Mouse (Mus musculus) kidney, adult 18-20 months (tissue): ENCODE measurements around the gene Hspa1l.
"Not testable (repeated sequence)": the region's sequence is repeated elsewhere in the genome, so short reads cannot be mapped to it uniquely, and the experiment has no call there.

Source experiments
- DNase-seq: peaks from one replicate; pipeline ENCODE4 v3.0.0; 2021

Gene Hspa1l

GRCm38 (mm10) chr17:34951636-34952377 is 20.7 kb upstream of the Hspa1l start:
- no peak for DNase-seq

- DNase-seq, result peak; percentile 82
Observed at GRCm38 (mm10) chr17:34952378-34953040, 20.0 kb upstream of the Hspa1l start.

GRCm38 (mm10) chr17:34953258-34953657 is 19.2 kb upstream of the Hspa1l start:
- DNase-seq, result no peak

GRCm38 (mm10) chr17:34953904-34954303 is 18.6 kb upstream of the Hspa1l start:
- no peak for DNase-seq

GRCm38 (mm10) chr17:34954831-34955230 is 17.7 kb upstream of the Hspa1l start:
- DNase-seq, result no peak

GRCm38 (mm10) chr17:34955884-34956283 is 16.6 kb upstream of the Hspa1l start:
- no peak for DNase-seq

- no peak for DNase-seq
Observed at GRCm38 (mm10) chr17:34956340-34956739, 16.2 kb upstream of the Hspa1l start.

- not testable (repeated sequence) for DNase-seq
Observed at GRCm38 (mm10) chr17:34957291-34957690, 15.2 kb upstream of the Hspa1l start.

GRCm38 (mm10) chr17:34957966-34958365 is 14.5 kb upstream of the Hspa1l start:
- not testable (repeated sequence) for DNase-seq

- DNase-seq, result not testable (repeated sequence)
Observed at GRCm38 (mm10) chr17:34958734-34959129, 13.8 kb upstream of the Hspa1l start.

GRCm38 (mm10) chr17:34959130-34959778 is 13.2 kb upstream of the Hspa1l start, which contains the start of gene Hspa1b:
TSS of gene Hspa1b (minus strand) at chr17:34959238.
- peak; percentile 94 for DNase-seq

- DNase-seq, result peak; percentile 76
Observed at GRCm38 (mm10) chr17:34959881-34960515, 12.5 kb upstream of the Hspa1l start.

- DNase-seq, result no peak
Observed at GRCm38 (mm10) chr17:34960702-34961493, 11.6 kb upstream of the Hspa1l start.

- DNase-seq, result no peak
Observed at GRCm38 (mm10) chr17:34962125-34962524, 10.4 kb upstream of the Hspa1l start.

GRCm38 (mm10) chr17:34962841-34963240 is 9.7 kb upstream of the Hspa1l start:
- DNase-seq, result no peak

GRCm38 (mm10) chr17:34964640-34965049 is 7.9 kb upstream of the Hspa1l start:
- peak; percentile 56 for DNase-seq

- DNase-seq, result no peak
Observed at GRCm38 (mm10) chr17:34965627-34966026, 6.9 kb upstream of the Hspa1l start.

GRCm38 (mm10) chr17:34969822-34970221 is 2.7 kb upstream of the Hspa1l start, which contains the start of gene Gm20481:
TSS of gene Gm20481 (plus strand) at chr17:34969912.
- DNase-seq, result not testable (repeated sequence)

- DNase-seq, result not testable (repeated sequence)
Observed at GRCm38 (mm10) chr17:34970850-34971249, 1.7 kb upstream of the Hspa1l start.

GRCm38 (mm10) chr17:34971694-34972068 is 822 bp upstream of the Hspa1l start:
- DNase-seq, result peak; percentile 41

- no peak for DNase-seq
Observed at GRCm38 (mm10) chr17:34975581-34976492, 3.3 kb downstream of the Hspa1l start.
